Mouse (Mus musculus): ENCODE results near the gene Lmo1. TPM values are rescaled to one million over a fixed set of nuclear protein-coding genes. Genes with fewer than 3 reads are reported as not detected.
"Not testable (repeated sequence)": the region's sequence is repeated elsewhere in the genome, so short reads cannot be mapped to it uniquely, and the experiment has no call there.

Gene Lmo1
- polyA plus RNA-seq, 1 experiment: 1.0 TPM

DNA sequence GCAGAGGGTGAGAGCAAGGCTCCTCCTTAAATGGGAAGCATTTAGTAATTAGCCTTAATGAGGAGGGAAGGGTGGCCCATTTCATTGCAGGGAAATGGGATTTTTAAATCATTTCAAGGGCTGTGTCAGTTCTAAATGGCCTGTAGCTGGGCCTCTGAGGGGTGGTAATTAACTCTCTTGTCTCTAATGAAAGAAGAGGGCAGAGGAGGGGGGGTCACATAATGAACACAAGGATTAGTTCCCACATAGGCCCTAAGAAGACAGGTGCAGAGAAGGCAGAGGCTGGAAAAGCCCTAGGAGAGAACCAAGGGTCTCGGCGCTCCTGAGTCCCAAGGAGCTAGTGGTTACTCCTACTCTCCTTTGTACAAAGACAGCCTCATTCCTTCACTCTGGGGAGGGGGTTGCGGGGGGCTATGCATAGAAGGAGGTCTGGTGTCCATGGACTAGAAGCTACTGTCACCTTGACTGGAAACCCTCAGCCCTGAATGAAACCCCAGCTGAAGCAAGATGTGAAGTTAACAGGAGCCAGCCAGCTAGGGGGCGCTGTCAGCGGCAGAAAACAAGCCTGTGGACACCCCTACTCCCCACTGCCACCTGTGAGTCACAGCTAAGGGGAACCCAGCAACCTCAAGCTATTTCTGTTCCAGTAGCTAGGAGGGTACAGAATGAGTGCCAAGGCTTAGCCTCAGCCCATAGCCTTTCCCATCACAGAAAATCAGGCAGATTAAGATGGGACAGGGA lies 44.9 kb downstream of the Lmo1 start:
- DNase-seq (ENCODE audit: low read depth, low spot score): no peak
- 67% methylated on average over 5 of the region's 5 CpGs for WGBS

DNA sequence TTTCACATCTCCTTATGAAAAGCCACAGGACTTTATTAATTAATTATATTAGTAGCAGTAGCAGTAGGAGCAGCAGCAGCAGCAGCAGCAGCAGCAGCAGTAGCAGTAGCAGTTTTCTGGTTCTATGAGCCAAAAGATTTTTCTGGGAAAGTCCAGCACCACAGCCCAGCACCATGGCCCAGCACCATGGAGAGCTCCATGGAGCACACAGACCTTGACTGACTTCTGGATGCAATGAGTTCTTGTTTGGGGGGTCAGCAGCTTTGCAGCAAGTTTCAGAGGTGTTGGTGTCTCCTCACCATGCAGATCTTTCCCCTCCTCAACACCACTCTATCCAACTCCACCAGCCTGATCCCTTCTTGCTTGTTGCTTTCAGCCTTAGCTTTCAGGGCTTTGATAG lies 45.6 kb downstream of the Lmo1 start:
- no peak for DNase-seq (ENCODE audit: low read depth, low spot score)

GRCm38 (mm10) chr7:109115929-109116328 lies 59.1 kb downstream of the Lmo1 start:
- DNase-seq (ENCODE audit: low read depth, low spot score): no peak
- 68% methylated on average over 4 of the region's 4 CpGs for WGBS

- WGBS: 42% methylated on average over 2 of the region's 4 CpGs
- not testable (repeated sequence) for DNase-seq (ENCODE audit: low read depth, low spot score)
Observed at GRCm38 (mm10) chr7:109115488-109115887, 59.5 kb downstream of the Lmo1 start.

- DNase-seq (ENCODE audit: low read depth, low spot score): no peak
- WGBS: 23% methylated on average over 10 of the region's 10 CpGs
Observed at GRCm38 (mm10) chr7:109114950-109115349, 60.1 kb downstream of the Lmo1 start.

DNA sequence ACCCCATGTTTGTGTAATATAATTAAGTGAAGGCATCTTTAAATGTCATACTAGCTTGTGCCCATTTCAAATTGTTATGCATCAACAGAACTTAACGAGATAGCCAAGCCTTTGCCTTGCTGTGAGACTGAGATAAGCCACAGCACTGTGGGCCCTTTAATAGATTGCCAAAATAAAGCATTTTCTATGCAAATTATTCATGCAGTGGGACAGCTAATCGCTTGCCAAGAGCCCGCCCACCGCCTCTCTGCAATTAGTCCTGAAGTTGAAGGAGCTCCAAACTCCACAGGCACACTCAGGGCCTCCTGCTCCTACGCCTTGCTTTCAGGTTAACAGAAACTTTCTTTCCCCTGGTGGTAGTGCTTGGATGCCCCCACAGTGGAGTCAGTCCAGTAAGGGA lies 64.0 kb downstream of the Lmo1 start:
- DNase-seq (ENCODE audit: low read depth, low spot score): no peak
- 78% methylated on average over 5 of the region's 5 CpGs for WGBS

GRCm38 (mm10) chr7:109104894-109105293 lies 70.1 kb downstream of the Lmo1 start:
- WGBS: 48% methylated on average over 1 of the region's 1 CpGs
- no peak for DNase-seq (ENCODE audit: low read depth, low spot score)

DNA sequence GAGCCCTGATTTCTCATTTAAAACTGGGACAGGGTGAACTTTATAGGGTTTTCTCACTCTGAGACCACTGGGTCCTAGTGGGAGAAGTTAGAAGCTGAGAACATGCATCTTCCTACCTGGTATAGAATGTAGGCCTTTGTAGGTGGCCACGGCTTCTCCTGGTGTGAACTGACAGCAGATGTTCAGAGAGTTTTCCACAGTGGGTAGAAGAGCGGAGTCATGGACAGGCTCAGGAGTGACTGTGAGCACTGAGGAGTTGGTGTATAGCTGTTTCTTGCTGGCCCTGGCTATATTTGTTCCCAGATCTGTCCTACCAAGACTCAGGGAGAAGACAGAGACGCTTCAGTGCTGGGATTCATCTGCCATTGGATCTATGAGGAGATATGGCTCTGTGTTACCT lies 73.8 kb downstream of the Lmo1 start:
- WGBS: 77% methylated on average over 3 of the region's 3 CpGs
- DNase-seq (ENCODE audit: low read depth, low spot score): no peak

- DNase-seq (ENCODE audit: low read depth, low spot score): no peak
- 35% methylated on average over 6 of the region's 6 CpGs for WGBS
Observed at GRCm38 (mm10) chr7:109098145-109099018, 76.6 kb downstream of the Lmo1 start.

GRCm38 (mm10) chr7:109097203-109097602 lies 77.8 kb downstream of the Lmo1 start:
- DNase-seq (ENCODE audit: low read depth, low spot score): no peak
- 43% methylated on average over 7 of the region's 7 CpGs for WGBS

DNA sequence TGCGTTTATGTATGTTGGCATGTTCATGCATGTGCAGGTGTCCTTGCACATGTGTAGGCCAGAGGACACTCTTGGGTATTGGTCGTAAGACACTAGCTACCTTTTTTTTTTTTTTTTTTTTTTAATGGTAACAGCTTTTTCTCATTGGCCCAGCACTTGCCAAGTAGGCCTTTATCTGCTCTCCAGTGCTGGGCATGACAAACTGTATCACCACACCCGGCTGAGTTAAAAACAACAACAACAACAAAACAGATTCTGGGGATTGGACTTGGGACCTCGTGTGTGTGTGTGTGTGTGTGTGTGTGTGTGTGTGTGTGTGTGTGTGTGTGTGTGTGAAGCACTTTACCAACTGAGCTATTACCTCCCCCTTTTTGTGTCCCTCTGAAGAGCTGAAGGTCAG lies 78.4 kb downstream of the Lmo1 start:
- WGBS: 64% methylated on average over 4 of the region's 4 CpGs

DNA sequence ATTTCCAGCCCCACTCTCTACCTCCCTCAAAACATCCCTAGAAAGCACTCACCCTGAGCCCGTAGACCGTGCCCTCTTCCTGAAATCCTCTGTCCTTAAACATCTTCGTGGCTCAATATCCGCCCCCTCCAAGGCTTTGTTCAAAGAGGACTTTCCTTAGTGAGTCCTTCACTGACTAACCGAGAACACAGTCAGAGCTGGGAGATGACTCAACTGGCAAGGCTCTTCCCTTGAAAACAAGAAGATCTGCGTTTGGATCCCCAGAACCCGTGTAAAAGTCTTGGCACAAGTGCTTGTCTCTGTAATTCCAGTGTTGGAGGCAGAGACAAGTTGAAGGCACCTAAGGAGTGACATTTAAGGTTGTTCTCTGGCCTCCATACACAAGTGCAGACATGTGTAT lies 80.7 kb downstream of the Lmo1 start:
- WGBS: no CpG with 5 or more reads among the region's 7 CpGs
- DNase-seq (ENCODE audit: low read depth, low spot score): no peak

More for the DNA sequence above, 78.4 kb downstream of the Lmo1 start:
- DNase-seq (ENCODE audit: low read depth, low spot score): no peak

DNA sequence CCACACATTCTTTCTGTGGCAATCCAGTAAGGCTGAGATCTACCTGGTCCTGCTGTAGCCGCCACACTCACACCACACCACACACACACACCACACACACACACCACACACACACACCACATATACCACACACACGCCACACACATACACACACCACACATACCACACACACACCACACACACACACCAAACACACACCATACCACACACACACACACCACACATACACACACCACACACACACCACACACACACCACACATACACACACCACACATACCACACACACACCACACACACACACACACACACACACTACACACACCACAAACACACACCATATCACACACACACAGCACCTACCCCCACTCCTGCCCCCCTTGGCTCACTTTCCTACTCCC lies 83.7 kb downstream of the Lmo1 start:
- DNase-seq (ENCODE audit: low read depth, low spot score): not testable (repeated sequence)
- WGBS: no CpG with 5 or more reads among the region's 2 CpGs

Other genes with a start within 250 kb of the Lmo1 start
- 0.06 and 0.14 TPM in 2 replicates for gene Nlrp10, start 245.0 kb downstream of the Lmo1 start, polyA plus RNA-seq (2012; rRNA removed)
- gene Eif3f, start 240.8 kb downstream of the Lmo1 start, polyA plus RNA-seq (2012; rRNA removed): 126 and 162 TPM in 2 replicates
- 0.55 and 0.90 TPM in 2 replicates for gene Tub, start 224.9 kb downstream of the Lmo1 start, polyA plus RNA-seq (2012; rRNA removed)
- gene Ric3, start 91.9 kb downstream of the Lmo1 start, polyA plus RNA-seq (2012; rRNA removed): 0.55 and 0.56 TPM in 2 replicates

Measured in large intestine, adult 2 months (tissue).